Mouse (Mus musculus) liver (tissue): ENCODE results near the gene Guca1b.
"Not testable (repeated sequence)": the region's sequence is repeated elsewhere in the genome, so short reads cannot be mapped to it uniquely, and the experiment has no call there.

Experiments used
- DNase-seq: peaks from one replicate; pipeline ENCODE4 v3.0.0-alpha.2; 2020; ENCODE audit warnings: mixed read lengths

Gene Guca1b

GRCm38 (mm10) chr17:47385145-47385544 lies at the start of gene Guca1b:
Gene Guca1b (plus strand): TSS chr17:47385393.
- no peak for DNase-seq

DNA sequence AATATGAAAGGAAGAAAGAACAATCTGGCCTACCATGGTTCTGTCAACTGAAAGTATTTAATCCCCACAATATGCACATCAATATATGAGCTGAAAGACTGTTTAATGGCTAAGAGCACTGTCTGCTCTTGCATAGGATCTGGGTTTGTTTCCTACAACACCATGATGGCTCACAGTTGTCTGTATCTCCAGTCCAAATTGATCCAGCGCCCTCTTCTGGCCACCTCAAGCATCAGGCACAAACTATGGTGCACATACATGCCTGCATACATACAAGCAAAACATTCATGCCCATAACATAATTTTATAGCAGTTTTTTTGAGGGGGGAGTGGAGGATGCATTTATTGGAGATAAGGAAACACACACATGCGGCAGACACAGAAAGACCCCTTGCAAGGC lies 42.1 kb upstream of the Guca1b start:
- no peak for DNase-seq

DNA sequence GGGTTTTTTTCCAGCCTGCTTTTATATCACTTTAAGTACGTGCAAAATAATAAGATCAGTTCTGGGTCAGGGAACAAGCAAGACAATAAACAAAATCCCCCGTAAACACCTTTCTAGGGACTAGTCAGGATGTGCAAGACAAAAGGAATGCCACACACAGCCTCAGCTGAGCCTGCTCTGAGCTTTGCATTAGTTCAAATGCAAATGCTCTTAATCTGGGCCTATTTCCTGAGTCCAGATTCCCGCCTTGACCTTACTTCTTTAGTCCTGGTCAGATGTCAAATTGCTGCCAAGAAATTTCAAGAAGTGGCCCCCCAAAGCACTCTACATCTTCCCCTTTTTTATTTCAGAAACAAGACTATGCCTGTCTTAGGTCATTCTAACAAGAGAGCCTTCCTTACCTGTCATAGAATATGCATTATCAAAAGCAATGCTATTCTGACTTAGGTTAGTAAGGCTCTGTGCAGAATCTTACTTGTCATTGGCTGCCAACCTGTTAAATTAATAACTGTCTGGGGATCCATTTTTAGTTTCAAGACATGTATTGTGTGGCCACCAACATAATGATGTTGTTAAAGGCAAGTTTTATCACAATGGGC lies 35.4 kb upstream of the Guca1b start:
- no peak for DNase-seq

- DNase-seq = peak; percentile 76
These were observed 25.2 kb upstream of the Guca1b start for GRCm38 (mm10) chr17:47359964-47360363.

DNA sequence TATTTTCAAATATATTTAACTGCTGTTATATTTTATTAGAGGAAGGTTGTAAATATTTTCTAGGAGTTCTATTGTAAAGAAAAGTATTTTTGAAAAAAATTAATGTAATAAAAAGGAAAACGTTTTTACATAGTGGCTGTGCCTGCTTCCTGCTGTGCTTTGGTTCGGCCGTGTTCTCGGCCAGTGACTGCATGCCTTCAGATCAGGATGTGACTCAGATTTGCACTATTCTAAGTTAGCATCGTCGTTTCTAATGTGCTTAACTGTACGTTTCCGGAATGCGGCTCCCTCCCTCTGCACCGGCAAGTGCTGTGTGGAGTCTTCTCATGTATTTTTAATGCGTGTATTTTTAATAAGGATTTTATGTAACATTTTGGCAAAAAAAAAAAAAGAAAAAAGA lies 23.9 kb upstream of the Guca1b start:
- DNase-seq = no peak

DNA sequence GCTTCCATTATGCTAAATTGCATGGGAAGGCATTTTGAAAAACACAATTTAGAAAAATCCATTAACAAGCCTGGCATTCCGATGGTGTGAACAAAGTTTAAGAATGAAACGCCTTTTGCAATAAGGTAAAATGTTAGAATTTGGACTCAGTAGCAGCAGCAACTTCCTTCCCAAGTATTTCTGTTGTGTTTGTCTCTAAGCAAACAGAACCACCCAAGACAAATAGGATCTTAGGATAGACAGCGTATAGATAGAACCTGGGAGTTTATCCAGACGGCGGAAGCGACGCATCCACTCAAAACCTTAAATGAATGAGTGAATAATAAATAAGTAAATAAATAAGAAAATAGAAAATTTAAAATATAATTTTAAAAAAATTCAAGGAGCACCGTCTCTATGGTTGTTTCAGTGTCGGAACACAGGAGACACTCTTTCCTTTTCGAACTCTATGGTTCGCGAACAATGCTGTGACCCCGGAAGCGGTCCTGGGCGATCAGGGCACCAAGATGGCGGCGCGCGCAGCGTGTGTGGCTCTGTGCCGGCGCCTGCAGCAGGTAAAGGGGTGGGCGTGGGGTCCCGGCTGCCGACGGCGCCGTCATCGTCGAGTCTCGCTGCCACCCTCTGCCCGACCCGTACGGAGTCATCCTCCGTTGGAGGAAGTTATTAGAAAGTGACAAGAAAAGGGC lies 16.6 kb upstream of the Guca1b start, which contains the start of gene Mrps10:
Gene Mrps10, plus strand, starts transcription at position 487 of the 686 bp plus-strand sequence.
- peak; percentile 86 for DNase-seq

- DNase-seq = peak; percentile 11
These were observed 16.1 kb upstream of the Guca1b start for GRCm38 (mm10) chr17:47369087-47369443.

GRCm38 (mm10) chr17:47371451-47371850 lies 13.7 kb upstream of the Guca1b start:
- DNase-seq = peak; percentile 68

DNA sequence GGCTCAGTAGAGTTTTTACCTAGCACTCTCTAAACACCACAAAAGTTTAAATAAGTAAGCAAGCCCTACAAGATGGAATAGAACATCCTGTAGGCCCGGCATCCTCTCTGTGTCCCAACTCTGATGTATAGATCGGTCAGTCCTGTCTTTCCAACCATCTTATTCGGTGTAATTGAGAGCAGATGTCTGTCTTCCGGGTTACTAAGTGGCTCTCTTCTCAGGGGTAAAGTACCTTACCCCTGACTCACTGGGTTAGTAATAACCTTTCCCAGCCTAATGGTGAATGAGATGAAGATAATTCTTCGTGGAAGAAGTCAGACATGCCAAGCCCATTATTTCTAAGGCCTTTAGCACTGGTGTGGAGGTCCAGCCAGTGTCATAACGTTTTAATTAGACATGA lies 11.2 kb upstream of the Guca1b start:
- DNase-seq = no peak

DNA sequence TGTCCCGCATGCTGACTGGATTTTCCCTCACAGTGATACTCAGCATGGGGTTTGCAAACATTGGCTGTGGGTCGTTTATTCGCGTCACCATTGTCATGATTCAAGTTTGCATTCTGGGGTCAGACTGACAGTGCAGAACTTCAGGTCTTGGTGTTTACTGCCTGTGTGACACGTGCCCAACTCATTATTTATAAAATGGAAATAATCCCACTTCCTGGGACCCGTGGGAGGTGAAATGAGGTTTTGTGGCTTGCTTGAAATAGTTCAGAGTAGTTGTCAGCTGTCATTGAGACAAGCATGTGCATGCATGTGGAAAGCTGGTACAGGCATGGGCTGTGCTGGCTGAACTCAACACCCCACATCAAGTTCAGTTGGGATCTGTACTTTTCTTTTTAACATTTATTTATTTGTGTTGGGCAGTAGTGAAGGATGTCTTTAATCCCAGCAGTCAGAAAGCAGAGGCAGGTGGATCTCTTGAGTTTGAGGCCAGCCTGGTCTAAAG lies 8.4 kb upstream of the Guca1b start:
- no peak for DNase-seq

DNA sequence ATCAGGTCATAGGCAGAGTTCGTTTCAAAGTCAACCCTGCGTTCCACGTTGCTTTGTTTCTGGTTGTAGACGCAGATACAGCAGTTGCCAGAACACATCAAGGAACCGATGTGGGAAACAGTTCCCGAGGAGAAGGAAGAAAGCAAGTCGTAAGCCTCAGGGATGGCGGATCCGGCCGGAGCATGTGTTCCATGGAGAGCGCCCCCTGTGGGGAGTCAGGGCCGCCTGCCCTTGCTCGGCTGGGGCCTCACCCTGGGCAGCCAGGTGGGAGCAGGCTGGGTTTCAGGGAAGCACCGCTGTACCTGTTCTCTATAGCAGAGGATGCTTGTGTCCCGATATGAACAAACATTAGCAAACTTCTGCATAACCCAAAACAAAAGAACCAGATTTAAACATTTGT lies 7.1 kb upstream of the Guca1b start:
- no peak for DNase-seq

DNA sequence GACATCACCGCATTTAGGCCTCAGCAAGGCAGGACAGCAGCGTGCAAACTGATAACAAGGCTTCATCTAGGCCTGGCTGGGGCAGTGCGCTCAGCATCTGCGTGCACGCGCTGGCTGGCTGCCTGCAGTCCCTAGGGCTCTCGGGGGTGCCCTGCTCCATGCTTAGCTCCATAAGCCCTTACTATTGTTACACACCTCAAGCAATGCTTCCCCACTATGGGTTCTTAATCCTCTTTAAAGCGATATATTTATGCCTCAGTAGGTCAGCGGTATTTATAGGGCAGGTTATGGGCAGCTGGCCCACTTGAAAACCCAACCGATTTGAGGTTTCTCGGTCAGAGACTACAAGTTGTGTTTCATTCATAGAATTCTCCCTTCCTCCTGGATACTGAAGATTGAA lies 3.3 kb upstream of the Guca1b start:
- DNase-seq = no peak

DNA sequence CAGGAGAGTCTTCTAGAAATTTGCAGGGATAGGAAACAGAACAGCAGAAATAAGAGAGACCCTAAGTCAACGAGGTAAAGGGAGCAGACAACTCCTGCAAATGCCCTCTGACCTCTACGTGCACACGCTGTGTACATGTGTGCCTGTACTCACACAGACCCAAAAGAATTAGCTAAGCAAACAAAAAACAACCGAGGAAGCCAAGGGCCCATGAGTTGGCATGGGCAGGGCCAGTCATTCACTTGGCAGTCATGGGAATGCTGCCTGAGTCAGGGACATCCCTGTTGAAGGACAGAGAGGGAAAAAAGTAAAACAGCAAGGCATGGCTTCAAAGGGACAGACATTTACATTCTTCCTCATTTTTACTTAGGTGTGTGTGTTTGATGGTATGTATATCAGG lies 1.9 kb upstream of the Guca1b start:
- no peak for DNase-seq

DNA sequence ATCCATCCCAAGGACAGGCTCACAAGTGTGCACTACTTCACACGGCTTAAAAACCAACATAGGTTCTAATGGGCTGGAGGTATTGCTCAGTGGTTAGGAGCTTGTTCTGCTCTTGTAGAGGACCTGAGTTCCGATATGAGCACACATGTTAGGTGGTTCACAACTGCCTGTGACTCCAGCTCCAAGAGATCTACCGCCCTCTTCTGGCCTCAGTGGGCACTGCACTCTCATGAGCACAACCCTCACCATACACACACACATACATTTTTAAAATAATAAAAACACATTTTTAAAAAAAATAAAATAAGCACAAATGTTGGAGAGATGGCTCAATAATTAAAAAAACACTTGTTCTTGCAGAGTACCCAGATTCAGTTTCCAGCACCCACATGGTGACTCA lies 1.1 kb upstream of the Guca1b start:
- DNase-seq = no peak

- peak; percentile 72 for DNase-seq
These were observed 1.5 kb downstream of the Guca1b start for GRCm38 (mm10) chr17:47386649-47387048.

DNA sequence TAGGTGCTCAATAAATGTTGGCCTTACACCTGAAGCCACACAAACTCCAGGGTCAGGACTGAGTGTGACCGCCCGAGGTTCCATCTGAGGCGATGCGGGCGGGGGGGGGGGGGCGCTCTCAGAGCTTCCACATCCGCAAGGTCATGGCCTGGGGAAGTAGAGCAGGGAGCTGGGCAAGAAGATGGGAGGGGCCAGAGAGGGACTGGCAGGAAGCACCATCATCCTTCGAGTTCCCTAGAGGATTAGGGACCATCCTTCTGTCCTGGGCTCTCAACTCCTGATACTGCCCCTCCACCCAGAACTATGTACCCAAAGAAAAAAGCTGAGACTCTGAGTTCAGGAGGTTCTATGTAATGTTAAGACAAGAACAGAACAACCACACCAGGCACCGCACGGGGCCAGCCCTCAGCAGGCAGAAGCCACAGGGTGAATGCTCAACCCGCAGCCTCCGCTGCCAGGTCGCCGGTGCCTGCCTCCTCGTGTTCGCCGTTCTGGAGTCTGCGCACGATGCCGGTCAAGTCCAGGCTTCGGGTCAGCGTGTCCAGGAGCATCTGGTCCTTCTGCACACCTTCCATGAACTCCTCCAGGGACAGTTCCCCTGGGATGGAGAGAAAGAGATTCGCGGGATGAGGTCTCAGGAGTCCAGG lies 9.2 kb downstream of the Guca1b start:
- no peak for DNase-seq

DNA sequence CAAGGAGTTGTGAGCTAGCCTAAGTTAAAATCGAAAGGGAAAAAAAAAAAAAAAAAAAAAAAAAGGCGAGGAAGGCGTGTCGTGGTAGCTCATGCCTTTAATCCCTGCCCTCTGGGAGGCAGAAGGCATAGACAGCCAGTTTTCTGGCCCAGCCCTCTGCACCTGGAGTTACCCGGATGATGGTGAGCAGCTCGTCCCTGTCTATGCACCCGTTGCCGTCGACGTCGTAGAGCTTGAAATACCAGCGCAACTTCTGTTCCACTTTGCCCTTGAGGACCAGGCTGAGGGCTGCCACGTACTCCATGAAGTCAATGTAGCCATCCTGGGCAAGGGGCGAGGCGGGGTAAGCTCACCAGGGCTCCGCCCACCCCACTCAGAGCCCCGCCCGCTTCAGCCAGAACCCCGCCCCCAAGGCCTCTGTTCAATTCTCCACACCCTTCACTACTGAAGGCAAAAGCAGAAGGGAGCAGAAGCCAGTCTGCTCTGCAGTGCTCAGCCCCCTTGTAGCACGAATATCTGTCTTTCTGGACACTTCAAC lies 10.3 kb downstream of the Guca1b start:
- peak; percentile 77 for DNase-seq

DNA sequence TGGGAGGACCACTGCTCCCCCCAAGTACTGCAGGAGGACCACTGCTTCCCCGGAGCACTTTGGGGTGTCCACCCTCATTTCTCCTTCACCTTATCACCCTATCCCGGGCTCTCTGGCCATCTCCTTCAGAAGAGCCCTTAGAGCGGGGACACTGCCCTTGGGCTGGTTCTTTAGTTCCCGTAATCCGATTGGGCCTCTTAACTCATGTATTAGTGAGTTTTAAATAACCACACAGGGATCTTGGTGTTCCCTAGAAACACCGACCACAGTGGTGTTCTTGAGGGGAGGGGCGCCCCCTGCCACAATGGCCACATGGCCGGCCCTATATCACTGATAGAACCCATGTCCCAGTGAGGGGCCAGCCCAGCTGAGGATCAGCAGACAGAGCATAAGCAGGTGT lies 13.9 kb downstream of the Guca1b start:
- DNase-seq = no peak

DNA sequence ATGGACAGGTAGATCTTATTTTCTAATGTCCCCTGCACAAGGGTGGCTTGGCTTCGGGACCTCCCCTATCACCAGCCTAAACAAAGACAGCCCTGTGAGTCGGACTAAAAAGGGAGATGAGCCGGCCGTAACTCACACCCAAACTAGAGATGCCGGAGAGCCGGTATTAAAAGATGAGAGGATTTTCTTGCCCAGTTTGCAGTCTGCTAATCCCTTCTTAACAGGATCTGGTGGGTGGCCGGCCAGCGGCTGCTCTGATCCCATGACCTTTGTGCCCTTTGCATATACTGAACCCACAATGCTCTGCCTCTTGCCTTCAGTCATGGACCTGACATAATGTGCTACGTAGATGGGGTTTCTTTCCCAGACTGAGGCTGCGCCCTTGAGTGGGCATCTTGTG lies 15.3 kb downstream of the Guca1b start, which contains the start of gene Guca1a:
Gene Guca1a, minus strand, starts transcription at position 134 of the 400 bp plus-strand sequence.
- no peak for DNase-seq

DNA sequence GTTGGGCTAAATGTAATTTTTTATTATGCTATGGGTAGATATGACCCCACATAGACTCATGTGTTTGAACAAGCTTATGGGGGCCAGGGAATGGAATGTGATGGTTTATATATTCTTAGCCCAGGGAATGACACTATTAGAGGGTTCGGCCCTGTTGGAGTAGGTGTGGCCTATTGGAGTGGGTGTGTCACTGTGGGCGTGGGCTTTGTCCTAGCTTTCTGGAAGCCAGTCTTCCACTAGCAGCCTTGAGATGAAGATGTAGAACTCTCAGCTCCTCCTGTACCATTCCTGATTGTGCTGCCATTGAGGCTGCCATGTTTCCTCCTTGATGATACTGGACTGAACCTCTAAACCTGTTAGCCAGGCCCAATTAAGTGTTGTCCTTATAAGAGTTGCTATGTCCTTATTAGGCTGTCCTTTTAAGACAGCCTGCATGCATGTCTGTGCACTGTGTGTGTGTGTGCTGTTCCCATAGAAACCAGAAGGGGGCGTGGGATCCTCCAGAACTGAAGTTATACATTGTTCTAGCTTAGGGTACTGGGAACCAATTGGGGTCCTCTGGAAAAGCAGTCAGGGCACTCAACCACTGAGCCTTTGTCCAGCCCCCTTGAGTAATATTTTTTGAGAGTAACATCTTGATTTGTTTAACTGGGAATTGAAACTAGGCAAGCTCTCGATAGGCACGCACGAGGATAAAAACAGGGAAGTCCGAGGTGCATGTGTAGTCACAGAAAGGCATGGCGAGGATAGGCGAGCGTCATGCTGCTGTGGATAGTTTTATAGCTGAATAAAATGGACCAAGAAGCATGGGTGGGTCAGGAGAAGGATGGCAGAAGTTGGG lies 22.7 kb downstream of the Guca1b start:
- no peak for DNase-seq

DNA sequence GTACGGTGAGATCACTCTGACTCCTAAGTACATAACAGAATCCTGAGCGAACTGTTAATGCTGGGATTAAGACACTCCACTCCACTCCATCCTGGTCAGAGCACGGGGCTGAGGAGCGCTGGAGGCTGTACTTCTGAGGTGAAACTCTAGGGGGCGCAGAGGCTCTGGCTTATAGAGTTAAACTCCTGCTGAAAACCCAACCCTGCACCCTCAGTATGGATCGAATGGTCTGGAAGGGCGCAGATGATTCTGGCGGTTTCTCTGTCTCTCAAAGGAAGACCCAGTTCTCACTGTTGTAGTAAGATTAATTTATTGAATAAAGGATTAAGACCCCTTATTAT lies 23.3 kb downstream of the Guca1b start:
- DNase-seq = peak; percentile 61

- DNase-seq = not testable (repeated sequence)
These were observed 25.0 kb downstream of the Guca1b start for GRCm38 (mm10) chr17:47409897-47410861.
